Mouse (Mus musculus): ENCODE data around the gene Gm20388.

Gm20388 gene

DNA sequence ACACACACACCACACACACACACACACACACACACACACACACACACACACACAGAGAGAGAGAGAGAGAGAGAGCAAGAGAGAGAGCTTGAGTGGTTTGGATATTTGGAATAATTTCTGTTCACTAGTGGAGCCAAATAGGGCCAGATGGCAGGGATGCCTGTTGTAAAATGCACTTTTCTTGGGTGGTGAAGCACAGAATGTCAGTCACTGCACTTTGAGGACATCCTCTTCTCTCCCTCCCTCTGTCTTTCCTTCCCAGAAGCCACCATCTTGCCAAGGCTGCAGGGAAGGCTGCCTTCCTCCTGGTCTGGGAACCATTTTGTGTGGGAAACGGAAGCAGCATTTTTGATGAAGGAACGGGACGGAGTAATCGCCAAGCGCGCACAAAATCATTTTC, 1151.9 kb downstream of the Gm20388 start:
- DNase-seq (ENCODE audit: low spot score in 2 of 2) = no peak

- DNase-seq (ENCODE audit: low spot score in 2 of 2) = no peak
Observed at GRCm38 (mm10) chr8:121063649-121064048, 1153.0 kb downstream of the Gm20388 start.

DNA sequence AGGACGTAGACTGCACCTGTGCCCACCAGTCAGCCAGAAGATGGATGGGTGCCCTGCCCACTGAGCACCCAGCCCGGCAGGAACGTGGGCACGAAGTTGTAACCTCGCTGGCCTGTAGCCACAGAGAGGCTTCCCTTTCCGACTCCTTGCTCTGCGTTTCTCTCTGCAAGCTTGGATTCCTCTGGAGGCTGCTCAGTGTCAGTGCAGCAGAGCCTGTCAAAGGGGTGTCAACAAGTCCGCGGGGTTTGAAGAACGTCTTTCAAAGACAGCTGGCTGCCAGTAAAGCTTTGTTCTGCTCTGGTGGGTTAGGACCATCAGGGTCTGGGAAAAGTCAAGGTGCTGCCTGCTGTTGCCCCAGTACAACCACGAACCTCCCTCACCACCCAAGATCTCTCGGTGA, 1160.8 kb downstream of the Gm20388 start:
- no peak for DNase-seq (ENCODE audit: low spot score in 2 of 2)

GRCm38 (mm10) chr8:121072406-121073130, 1161.9 kb downstream of the Gm20388 start:
- DNase-seq (ENCODE audit: low spot score in 2 of 2) = no peak

- DNase-seq (ENCODE audit: low spot score in 2 of 2) = no peak
Observed at GRCm38 (mm10) chr8:121073174-121074107, 1162.8 kb downstream of the Gm20388 start.

DNA sequence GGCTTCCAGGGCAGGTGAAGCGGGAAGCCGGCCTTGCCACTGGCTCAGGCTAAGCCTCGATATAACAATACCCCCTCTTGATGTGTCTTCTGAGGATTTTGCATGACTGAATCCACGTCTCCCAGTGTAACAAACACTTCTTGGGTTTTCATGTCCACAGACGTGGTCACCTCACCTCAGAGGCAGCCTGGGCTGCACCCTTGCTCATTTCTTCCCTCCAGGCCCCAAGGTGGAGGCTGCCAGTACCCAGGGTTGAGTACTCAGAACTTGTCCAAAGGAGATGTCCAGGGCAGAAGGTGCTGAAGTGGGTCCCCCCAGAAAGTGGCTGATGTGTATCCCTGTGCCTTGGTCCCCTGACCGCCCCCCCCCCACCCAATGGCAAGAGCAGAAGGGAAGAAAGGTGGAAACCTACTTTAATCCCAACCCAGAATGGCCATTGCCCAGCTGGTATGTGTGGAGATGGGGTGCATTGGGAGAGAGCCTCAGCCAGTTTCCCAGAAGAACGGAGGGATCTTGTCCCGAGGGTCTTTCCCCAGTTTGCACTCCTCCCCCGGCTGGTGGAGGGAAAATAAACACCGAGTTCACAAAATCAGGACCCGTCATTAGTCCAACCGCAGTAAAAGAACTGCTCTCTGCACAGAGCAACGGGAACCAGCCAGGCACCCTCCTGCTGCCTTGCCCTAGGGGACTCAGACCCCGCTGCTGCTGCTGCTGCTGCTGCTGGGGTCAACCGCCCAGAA, 1163.6 kb downstream of the Gm20388 start:
- DNase-seq (ENCODE audit: low spot score in 2 of 2) = no peak

- DNase-seq (ENCODE audit: low spot score in 2 of 2) = no peak
Observed at GRCm38 (mm10) chr8:121074848-121075145, 1164.2 kb downstream of the Gm20388 start.

GRCm38 (mm10) chr8:121075936-121076335, 1165.3 kb downstream of the Gm20388 start:
- no peak for DNase-seq (ENCODE audit: low spot score in 2 of 2)

- DNase-seq (ENCODE audit: low spot score in 2 of 2) = no peak
Observed at GRCm38 (mm10) chr8:121076555-121076954, 1165.9 kb downstream of the Gm20388 start.

- no peak for DNase-seq (ENCODE audit: low spot score in 2 of 2)
Observed at GRCm38 (mm10) chr8:121078721-121079120, 1168.1 kb downstream of the Gm20388 start.

DNA sequence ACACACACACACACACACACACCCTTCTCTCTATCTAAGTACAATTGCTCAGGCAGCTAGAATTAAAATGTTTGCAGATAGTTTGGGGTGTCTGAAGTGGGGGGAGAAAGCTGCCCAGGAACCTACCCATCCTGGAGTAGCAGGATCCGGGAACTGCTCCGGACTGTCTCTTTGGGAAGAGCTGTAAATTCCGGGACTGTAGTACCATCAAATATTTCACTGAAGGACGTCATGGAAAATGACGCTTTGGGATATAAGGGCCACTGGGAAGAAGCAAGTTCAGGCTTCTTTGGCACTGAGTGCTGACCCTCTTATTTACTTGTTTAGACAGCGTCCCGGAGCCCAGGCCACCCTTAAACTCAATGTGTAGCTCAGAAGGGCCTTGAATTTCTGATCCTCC, 1168.6 kb downstream of the Gm20388 start:
- DNase-seq (ENCODE audit: low spot score in 2 of 2) = no peak

DNA sequence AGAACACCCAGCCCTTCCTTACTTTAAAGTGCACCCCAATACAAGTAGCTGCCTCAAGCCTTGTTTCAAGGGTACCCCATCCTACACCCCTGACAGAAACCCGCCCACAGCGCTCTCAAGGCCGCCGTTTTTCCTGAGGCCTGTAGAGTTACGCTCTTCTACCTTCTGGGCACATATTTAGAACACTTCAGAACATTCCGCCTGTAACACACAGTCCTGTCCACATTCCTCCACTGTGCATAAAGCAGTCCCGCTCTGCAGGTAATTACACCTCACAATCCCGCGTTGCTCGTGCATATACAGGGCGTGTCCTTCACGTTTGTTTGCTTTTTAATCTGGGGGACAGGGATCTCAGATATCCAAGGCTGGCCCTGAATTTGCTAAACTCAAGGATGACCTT, 1169.3 kb downstream of the Gm20388 start:
- DNase-seq (ENCODE audit: low spot score in 2 of 2) = no peak

DNA sequence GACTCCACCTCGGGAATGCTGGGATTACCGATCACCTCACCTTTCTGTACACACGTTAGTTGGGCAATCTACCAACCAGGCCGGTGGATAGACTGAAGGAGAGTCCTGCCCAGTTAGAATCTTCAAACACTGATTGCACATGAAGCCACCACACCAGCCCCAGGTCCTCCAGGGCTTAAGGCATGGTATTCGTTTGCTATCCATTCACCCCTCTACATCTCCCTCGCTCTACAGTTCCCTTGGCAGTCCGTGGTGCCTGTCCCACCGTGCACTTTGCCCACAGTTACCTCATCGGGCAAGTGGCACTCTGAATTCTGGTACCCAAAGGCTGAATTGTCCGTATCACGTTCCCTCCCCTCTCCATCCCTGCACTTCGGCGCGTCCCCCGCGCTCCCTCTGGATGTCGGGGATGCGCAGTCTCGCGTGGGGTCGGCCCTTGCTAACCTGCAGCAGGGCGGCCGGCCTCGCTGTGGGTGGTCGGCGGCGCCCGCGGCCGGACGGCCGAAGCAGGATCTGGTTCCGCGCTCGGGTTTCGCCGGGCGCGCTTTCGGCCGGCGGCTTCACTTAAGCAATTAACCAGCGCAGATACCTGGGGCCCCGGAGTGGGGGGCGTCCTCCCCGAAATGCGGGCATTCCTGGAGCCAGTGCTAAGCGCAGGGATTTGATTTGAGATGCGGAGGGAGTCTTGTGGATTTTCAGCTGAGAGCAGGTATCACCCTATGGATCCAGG, 1169.9 kb downstream of the Gm20388 start:
- DNase-seq (ENCODE audit: low spot score in 2 of 2) = no peak

DNA sequence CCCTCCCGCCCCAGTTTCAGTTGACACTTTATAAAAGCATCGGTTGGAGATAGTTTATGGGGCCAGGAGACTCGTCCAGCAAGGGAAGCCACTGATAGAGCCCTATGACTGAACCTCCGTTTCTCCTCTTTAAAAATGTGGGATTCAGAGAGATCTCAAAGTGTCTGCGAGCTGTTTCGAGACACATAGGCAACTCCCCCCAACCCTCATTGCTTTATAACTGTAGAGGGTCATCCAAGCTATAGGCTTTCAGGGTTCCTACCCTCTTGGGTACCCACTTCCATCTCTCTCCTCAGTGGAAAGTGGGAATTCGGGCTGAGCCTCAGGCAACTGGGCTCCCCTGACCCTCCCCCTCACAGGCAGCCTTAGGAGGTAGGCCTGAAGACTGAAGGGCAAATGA, 1170.8 kb downstream of the Gm20388 start:
- no peak for DNase-seq (ENCODE audit: low spot score in 2 of 2)

GRCm38 (mm10) chr8:121082218-121083092, 1171.8 kb downstream of the Gm20388 start:
- no peak for DNase-seq (ENCODE audit: low spot score in 2 of 2)

DNA sequence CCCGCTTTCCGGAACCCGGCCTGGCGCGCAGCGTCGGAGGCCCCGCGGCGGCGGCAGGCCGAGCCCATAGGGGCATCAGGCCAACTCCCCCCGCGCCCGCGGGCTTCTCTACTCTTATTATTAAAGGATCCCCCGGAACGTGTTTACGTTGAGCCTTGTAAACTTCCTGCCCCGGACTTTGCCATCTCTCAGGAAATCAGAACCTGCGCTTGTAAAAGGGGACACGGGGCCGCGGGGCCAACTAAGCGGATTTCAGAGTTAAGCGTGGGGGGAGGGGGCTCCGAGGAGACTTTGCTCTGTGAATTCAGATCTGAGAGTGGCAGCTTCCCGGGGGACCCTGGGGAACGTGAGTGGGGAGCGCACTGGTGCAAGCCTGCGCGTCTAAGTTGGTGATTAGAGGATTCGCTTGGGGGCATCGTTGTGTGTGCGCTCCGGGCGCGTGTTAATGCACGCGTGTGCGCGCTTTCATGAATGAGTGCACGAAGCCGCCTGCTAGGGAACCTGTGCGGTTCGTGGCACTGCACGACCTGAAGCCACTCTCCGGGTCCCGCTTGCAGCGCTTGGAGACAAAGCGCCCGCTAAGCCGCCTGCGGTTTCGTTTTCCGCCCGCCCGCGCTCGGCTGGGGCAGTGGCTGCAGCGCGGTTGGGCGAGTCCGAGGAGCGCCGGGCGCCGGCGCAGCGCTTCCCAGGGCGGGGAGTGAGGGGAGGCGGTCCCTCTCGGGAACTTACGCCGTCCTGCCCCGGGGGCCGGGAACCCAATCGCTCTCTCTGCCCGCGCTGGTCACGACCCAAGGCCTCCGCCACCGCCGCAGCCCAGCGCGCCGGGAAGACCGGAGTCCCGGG, 1172.7 kb downstream of the Gm20388 start:
- no peak for DNase-seq (ENCODE audit: low spot score in 2 of 2)

GRCm38 (mm10) chr8:121083936-121084209, 1173.2 kb downstream of the Gm20388 start:
- DNase-seq (ENCODE audit: low spot score in 2 of 2) = no peak

DNA sequence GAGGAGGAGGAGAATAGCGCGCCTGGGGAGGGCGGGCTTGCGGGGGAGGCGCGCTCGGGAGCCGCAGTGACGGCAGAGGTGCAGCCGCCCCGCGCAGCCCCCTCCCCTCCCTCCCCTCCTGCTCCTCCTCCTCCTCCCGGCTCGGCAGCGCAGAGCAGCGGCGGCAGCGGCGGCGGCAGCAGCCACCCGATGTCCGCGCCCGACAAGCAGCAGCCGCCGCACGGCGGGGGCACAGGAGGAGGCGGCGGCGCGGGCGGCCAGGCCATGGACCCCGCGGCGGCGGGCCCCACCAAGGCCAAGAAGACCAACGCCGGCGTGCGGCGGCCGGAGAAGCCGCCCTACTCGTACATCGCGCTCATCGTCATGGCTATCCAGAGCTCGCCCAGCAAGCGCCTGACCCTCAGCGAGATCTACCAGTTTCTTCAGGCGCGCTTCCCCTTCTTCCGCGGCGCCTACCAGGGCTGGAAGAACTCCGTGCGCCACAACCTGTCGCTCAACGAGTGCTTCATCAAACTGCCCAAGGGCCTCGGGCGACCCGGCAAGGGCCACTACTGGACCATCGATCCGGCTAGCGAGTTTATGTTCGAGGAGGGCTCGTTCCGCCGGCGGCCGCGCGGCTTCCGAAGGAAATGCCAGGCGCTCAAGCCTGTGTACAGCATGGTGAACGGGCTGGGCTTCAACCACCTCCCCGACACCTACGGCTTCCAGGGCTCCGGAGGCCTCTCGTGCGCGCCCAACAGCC, 1173.7 kb downstream of the Gm20388 start, which contains the start of gene Foxf1:
Foxf1 (plus strand) TSS at position 177 of the 742 bp plus-strand sequence.
- DNase-seq (ENCODE audit: low spot score in 2 of 2) = no peak

DNA sequence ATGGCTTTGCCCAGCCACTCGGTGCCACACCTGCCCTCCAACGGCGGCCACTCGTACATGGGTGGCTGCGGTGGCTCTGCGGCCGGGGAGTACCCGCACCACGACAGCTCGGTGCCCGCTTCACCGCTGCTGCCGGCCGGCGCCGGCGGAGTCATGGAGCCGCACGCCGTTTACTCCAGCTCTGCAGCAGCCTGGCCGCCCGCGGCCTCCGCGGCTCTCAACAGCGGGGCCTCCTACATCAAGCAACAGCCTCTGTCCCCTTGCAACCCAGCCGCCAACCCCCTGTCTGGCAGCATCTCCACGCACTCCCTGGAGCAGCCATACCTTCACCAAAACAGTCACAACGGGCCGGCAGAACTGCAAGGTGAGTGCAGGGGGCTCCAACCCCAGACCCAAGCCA, 1174.4 kb downstream of the Gm20388 start:
- no peak for DNase-seq (ENCODE audit: low spot score in 2 of 2)
